Mouse (Mus musculus): Measurements from ENCODE around the gene Atp5l. TPM values are rescaled to one million over a fixed set of nuclear protein-coding genes. Genes with fewer than 3 reads are reported as not detected.

Atp5l gene
- polyA plus RNA-seq, 2 experiments = 418 to 630 TPM

GRCm38 (mm10) chr9:44914706-44915105, 5.8 kb downstream of the Atp5l start:
- H3K27ac ChIP-seq = no peak overlapping the region
- TF ChIP-seq CTCF (IDR thresholded peaks at IDR 0.05; ENCODE audit: low read depth) (no peak), EP300 (IDR thresholded peaks at IDR 0.05; ENCODE audit: low read depth) (no peak)
- peaks cover 24% of the 10 kb centered on the region for H3K36me3 ChIP-seq (replicated peaks; ENCODE audit: control insufficient read depth, insufficient read depth, low read depth)
- 77% methylated on average over 4 of the region's 4 CpGs for WGBS (ENCODE audit: insufficient replicate concordance)
- DNase-seq (ENCODE audit: low read depth in 3 of 3, low spot score in 3 of 3) = no peak
- H3K4me3 ChIP-seq (ENCODE audit: insufficient read depth in 1 of 2, low read depth in 2 of 2, low read length in 2 of 2) = no peak overlapping the region
- no peak for ATAC-seq (ENCODE audit: insufficient read depth)
- no peak overlapping the region for H3K4me2 ChIP-seq (ENCODE audit: low read depth)
- H3K9ac ChIP-seq (replicated peaks) = no peak overlapping the region
- H3K9me3 ChIP-seq (ENCODE audit: control insufficient read depth, low read length) = no peaks in the 10 kb centered on the region
- H3K4me1 ChIP-seq (replicated peaks; ENCODE audit: control insufficient read depth in 2 of 2, insufficient read depth in 2 of 2, low read length in 1 of 2) = peaks cover 0 to 3% of the 10 kb centered on the region in 2 experiments; a peak in 3 of 4 replicates
- H3K27me3 ChIP-seq (ENCODE audit: control insufficient read depth, insufficient read depth, low read length) = no peaks in the 10 kb centered on the region

- DNase-seq (ENCODE audit: low read depth in 3 of 3, low spot score in 3 of 3) = no peak
- TF ChIP-seq EP300 (IDR thresholded peaks at IDR 0.05; ENCODE audit: low read depth) (no peak), CTCF (IDR thresholded peaks at IDR 0.05; ENCODE audit: low read depth) (no peak)
- H3K4me1 ChIP-seq (replicated peaks; ENCODE audit: control insufficient read depth in 2 of 2, insufficient read depth in 2 of 2, low read length in 1 of 2) = no peaks in the 10 kb centered on the region
- H3K4me3 ChIP-seq (ENCODE audit: insufficient read depth in 1 of 2, low read depth in 2 of 2, low read length in 2 of 2) = no peak overlapping the region
- H3K27ac ChIP-seq = no peak overlapping the region
- no peak overlapping the region for H3K4me2 ChIP-seq (ENCODE audit: low read depth)
- no peaks in the 10 kb centered on the region for H3K9me3 ChIP-seq (ENCODE audit: control insufficient read depth, low read length)
- no peak for ATAC-seq (ENCODE audit: insufficient read depth)
- 80% methylated on average over 4 of the region's 4 CpGs for WGBS (ENCODE audit: insufficient replicate concordance)
- H3K9ac ChIP-seq (replicated peaks) = no peak overlapping the region
- H3K27me3 ChIP-seq (ENCODE audit: control insufficient read depth, insufficient read depth, low read length) = no peaks in the 10 kb centered on the region
- H3K36me3 ChIP-seq (replicated peaks; ENCODE audit: control insufficient read depth, insufficient read depth, low read depth) = peaks cover 24% of the 10 kb centered on the region
Observed at GRCm38 (mm10) chr9:44911365-44911764, 9.2 kb downstream of the Atp5l start.

- H3K4me1 ChIP-seq (replicated peaks; ENCODE audit: control insufficient read depth in 2 of 2, insufficient read depth in 2 of 2, low read length in 1 of 2) = no peaks in the 10 kb centered on the region
- no peak overlapping the region for H3K27ac ChIP-seq
- no peak overlapping the region for H3K4me2 ChIP-seq (ENCODE audit: low read depth)
- no peaks in the 10 kb centered on the region for H3K27me3 ChIP-seq (ENCODE audit: control insufficient read depth, insufficient read depth, low read length)
- no peak overlapping the region for H3K4me3 ChIP-seq (ENCODE audit: insufficient read depth in 1 of 2, low read depth in 2 of 2, low read length in 2 of 2)
- H3K9me3 ChIP-seq (ENCODE audit: control insufficient read depth, low read length) = no peaks in the 10 kb centered on the region
- 46% methylated on average over 4 of the region's 4 CpGs for WGBS (ENCODE audit: insufficient replicate concordance)
- TF ChIP-seq EP300 (IDR thresholded peaks at IDR 0.05; ENCODE audit: low read depth) = no peak
- TF ChIP-seq CTCF (IDR thresholded peaks at IDR 0.05; ENCODE audit: low read depth) = no peak
- DNase-seq (ENCODE audit: low read depth in 3 of 3, low spot score in 3 of 3) = no peak
- ATAC-seq (ENCODE audit: insufficient read depth) = no peak
- H3K9ac ChIP-seq (replicated peaks) = no peak overlapping the region
- H3K36me3 ChIP-seq (replicated peaks; ENCODE audit: control insufficient read depth, insufficient read depth, low read depth) = peaks cover 2% of the 10 kb centered on the region
Observed at GRCm38 (mm10) chr9:44905620-44906019, 14.9 kb downstream of the Atp5l start.

- WGBS (ENCODE audit: insufficient replicate concordance) = 67% methylated on average over 5 of the region's 5 CpGs
- DNase-seq (ENCODE audit: low read depth in 3 of 3, low spot score in 3 of 3) (no peak), ATAC-seq (ENCODE audit: insufficient read depth) (no peak)
- Histone ChIP-seq H3K27ac (no peak overlapping the region), H3K9ac (replicated peaks) (no peak overlapping the region), H3K9me3 (ENCODE audit: control insufficient read depth, low read length) (no peaks in the 10 kb centered on the region), H3K4me2 (ENCODE audit: low read depth) (no peak overlapping the region), H3K4me3 (ENCODE audit: insufficient read depth in 1 of 2, low read depth in 2 of 2, low read length in 2 of 2) (no peak overlapping the region), H3K27me3 (ENCODE audit: control insufficient read depth, insufficient read depth, low read length) (no peaks in the 10 kb centered on the region), H3K4me1 (replicated peaks; ENCODE audit: control insufficient read depth in 2 of 2, insufficient read depth in 2 of 2, low read length in 1 of 2) (no peaks in the 10 kb centered on the region), H3K36me3 (replicated peaks; ENCODE audit: control insufficient read depth, insufficient read depth, low read depth) (no peaks in the 10 kb centered on the region)
- no peak for TF ChIP-seq CTCF (IDR thresholded peaks at IDR 0.05; ENCODE audit: low read depth)
Observed at GRCm38 (mm10) chr9:44904964-44905363, 15.6 kb downstream of the Atp5l start.

GRCm38 (mm10) chr9:44903856-44904255, 16.7 kb downstream of the Atp5l start:
- Histone ChIP-seq H3K4me2 (ENCODE audit: low read depth) (no peak overlapping the region), H3K4me3 (ENCODE audit: insufficient read depth in 1 of 2, low read depth in 2 of 2, low read length in 2 of 2) (no peak overlapping the region), H3K9me3 (ENCODE audit: control insufficient read depth, low read length) (no peaks in the 10 kb centered on the region), H3K36me3 (replicated peaks; ENCODE audit: control insufficient read depth, insufficient read depth, low read depth) (no peaks in the 10 kb centered on the region), H3K27me3 (ENCODE audit: control insufficient read depth, insufficient read depth, low read length) (no peaks in the 10 kb centered on the region), H3K4me1 (replicated peaks; ENCODE audit: control insufficient read depth in 2 of 2, insufficient read depth in 2 of 2, low read length in 1 of 2) (no peaks in the 10 kb centered on the region), H3K27ac (no peak overlapping the region), H3K9ac (replicated peaks) (no peak overlapping the region)
- TF ChIP-seq CTCF (IDR thresholded peaks at IDR 0.05; ENCODE audit: low read depth) (no peak), EP300 (IDR thresholded peaks at IDR 0.05; ENCODE audit: low read depth) (no peak)
- DNase-seq (ENCODE audit: low read depth in 3 of 3, low spot score in 3 of 3) (no peak), ATAC-seq (ENCODE audit: insufficient read depth) (no peak)
- 56% methylated on average over 4 of the region's 4 CpGs for WGBS (ENCODE audit: insufficient replicate concordance)
